Mouse (Mus musculus): ENCODE measurements around the gene Sp7. TPM values are rescaled to one million over a fixed set of nuclear protein-coding genes. Genes with fewer than 3 reads are reported as not detected.

Sp7 gene
- polyA plus RNA-seq (2012; rRNA removed), result not detected in 2 replicates

DNA sequence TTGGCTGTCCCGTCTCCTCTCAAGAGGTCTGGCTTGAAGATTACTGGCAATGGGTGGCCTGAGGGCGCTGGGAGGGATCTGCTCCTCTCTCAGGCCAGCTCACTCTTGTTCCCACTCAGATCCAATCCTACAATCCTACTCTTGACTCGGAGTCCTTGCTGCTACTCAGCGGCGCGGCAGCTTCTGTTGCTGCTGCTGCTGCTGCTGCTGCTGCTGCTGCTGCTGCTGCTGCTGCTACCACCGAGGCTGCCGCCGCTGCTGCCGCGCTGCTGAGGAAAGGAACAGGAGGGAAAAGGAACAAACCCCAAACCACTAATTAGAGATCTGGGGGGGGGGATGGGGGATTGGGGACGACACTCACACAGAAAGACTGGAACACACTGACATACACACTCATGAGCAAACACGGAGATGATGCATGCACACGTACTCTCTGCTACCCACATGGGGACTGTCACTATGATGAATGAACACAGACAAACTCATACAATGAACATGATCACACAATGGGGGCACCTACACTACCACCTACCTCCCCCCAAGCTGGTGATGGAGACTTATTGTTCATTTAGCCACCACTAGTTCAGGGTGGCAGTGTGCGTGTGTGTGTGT lies at the start of gene Sp7:
Gene Sp7, minus strand, starts transcription at position 450 of the 612 bp plus-strand sequence.
- no peak for DNase-seq (ENCODE audit: low read depth in 1 of 2, low spot score in 2 of 2)
- TF ChIP-seq CTCF (IDR thresholded peaks at IDR 0.05; ENCODE audit: extremely low read depth, insufficient read depth, insufficient read length, insufficient replicate concordance), result no peak
- Histone ChIP-seq H3K27ac (ENCODE audit: insufficient read depth, low read length) (no peak within 1 kb of the TSS), H3K36me3 (ENCODE audit: control insufficient read depth, insufficient read depth, low read length) (no peaks in the 10 kb centered on the region), H3K4me3 (ENCODE audit: extremely low read depth, insufficient read depth, insufficient read length) (no peak within 1 kb of the TSS), H3K4me1 (ENCODE audit: control insufficient read depth, insufficient read depth, insufficient read length) (no peaks in the 10 kb centered on the region), H3K27me3 (ENCODE audit: control insufficient read depth, insufficient read depth, low read length) (peaks cover 17% of the 10 kb centered on the region)
- 5% methylated on average over 15 of the region's 15 CpGs for WGBS

DNA sequence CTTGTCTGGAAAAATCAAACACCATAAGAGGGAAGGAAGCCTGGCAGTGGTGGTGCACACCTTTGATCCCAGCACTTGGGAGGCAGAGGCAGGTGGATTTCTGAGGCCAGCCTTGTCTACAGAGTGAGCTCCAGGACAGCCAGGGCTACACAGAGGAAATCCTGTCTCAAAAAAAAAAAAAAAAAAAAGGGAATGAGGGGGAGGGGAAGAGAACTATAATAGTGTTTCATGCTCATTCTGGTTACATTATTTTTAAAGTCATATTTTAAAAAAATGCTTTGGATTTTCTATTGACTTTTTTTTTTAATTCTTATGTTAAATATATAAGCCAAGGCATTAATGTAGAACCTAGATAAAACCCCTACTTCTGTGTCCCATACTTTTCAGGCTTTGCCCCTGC lies 46.7 kb upstream of the Sp7 start:
- Histone ChIP-seq H3K27me3 (ENCODE audit: control insufficient read depth, insufficient read depth, low read length) (no peaks in the 10 kb centered on the region), H3K4me3 (ENCODE audit: extremely low read depth, insufficient read depth, insufficient read length) (no peak overlapping the region), H3K4me1 (ENCODE audit: control insufficient read depth, insufficient read depth, insufficient read length) (peaks cover 5% of the 10 kb centered on the region), H3K36me3 (ENCODE audit: control insufficient read depth, insufficient read depth, low read length) (peaks cover 16% of the 10 kb centered on the region), H3K27ac (ENCODE audit: insufficient read depth, low read length) (no peak overlapping the region)
- TF ChIP-seq CTCF (IDR thresholded peaks at IDR 0.05; ENCODE audit: extremely low read depth, insufficient read depth, insufficient read length, insufficient replicate concordance), result no peak
- no peak for TF ChIP-seq POLR2A (IDR thresholded peaks at IDR 0.05; ENCODE audit: low read depth, low read length)
- DNase-seq (ENCODE audit: low read depth in 1 of 2, low spot score in 2 of 2), result no peak

DNA sequence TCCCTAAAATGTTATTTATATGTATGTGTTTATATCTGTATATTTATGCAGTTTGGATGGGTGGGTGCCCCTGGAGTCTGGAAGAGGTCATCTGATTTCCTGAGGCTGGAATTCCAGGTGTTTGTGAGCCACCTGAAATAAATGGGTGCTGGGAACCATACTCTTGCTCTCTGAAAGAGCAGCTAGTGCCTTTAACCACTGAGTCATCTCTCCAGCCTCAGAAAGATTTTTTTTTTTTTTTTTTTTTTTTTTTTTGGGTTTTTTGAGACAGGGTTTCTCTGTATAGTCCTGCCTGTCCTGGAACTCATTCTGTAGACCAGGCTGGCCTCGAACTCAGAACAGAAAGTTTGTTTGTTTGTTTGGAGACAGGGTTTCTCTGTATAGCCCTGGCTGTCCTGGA lies 44.1 kb upstream of the Sp7 start:
- Histone ChIP-seq H3K36me3 (ENCODE audit: control insufficient read depth, insufficient read depth, low read length) (peaks cover 23% of the 10 kb centered on the region), H3K4me1 (ENCODE audit: control insufficient read depth, insufficient read depth, insufficient read length) (peaks cover 10% of the 10 kb centered on the region), H3K27me3 (ENCODE audit: control insufficient read depth, insufficient read depth, low read length) (no peaks in the 10 kb centered on the region), H3K4me3 (ENCODE audit: extremely low read depth, insufficient read depth, insufficient read length) (no peak overlapping the region), H3K27ac (ENCODE audit: insufficient read depth, low read length) (no peak overlapping the region)
- no peak for DNase-seq (ENCODE audit: low read depth in 1 of 2, low spot score in 2 of 2)
- TF ChIP-seq POLR2A (IDR thresholded peaks at IDR 0.05; ENCODE audit: low read depth, low read length) (no peak), CTCF (IDR thresholded peaks at IDR 0.05; ENCODE audit: extremely low read depth, insufficient read depth, insufficient read length, insufficient replicate concordance) (no peak)
- 85% methylated on average over 1 of the region's 1 CpGs for WGBS

DNA sequence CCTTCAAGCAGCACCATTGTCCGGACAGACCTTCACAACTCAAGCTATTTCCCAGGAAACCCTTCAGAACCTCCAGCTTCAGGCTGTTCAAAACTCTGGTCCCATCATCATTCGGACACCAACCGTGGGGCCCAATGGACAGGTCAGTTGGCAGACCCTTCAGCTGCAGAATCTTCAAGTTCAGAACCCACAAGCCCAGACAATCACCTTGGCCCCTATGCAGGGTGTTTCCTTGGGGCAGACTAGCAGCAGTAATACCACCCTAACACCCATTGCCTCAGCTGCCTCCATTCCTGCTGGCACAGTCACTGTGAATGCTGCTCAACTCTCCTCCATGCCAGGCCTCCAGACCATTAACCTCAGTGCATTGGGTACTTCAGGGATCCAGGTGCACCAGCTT lies 42.3 kb upstream of the Sp7 start:
- no peak for DNase-seq (ENCODE audit: low read depth in 1 of 2, low spot score in 2 of 2)
- H3K4me1 ChIP-seq (ENCODE audit: control insufficient read depth, insufficient read depth, insufficient read length), result peaks cover 12% of the 10 kb centered on the region
- WGBS, result 91% methylated on average over 3 of the region's 3 CpGs
- no peak overlapping the region for H3K4me3 ChIP-seq (ENCODE audit: extremely low read depth, insufficient read depth, insufficient read length)
- no peaks in the 10 kb centered on the region for H3K27me3 ChIP-seq (ENCODE audit: control insufficient read depth, insufficient read depth, low read length)
- H3K27ac ChIP-seq (ENCODE audit: insufficient read depth, low read length), result no peak overlapping the region
- peaks cover 23% of the 10 kb centered on the region for H3K36me3 ChIP-seq (ENCODE audit: control insufficient read depth, insufficient read depth, low read length)
- no peak for TF ChIP-seq CTCF (IDR thresholded peaks at IDR 0.05; ENCODE audit: extremely low read depth, insufficient read depth, insufficient read length, insufficient replicate concordance)
- TF ChIP-seq POLR2A (IDR thresholded peaks at IDR 0.05; ENCODE audit: low read depth, low read length), result no peak

DNA sequence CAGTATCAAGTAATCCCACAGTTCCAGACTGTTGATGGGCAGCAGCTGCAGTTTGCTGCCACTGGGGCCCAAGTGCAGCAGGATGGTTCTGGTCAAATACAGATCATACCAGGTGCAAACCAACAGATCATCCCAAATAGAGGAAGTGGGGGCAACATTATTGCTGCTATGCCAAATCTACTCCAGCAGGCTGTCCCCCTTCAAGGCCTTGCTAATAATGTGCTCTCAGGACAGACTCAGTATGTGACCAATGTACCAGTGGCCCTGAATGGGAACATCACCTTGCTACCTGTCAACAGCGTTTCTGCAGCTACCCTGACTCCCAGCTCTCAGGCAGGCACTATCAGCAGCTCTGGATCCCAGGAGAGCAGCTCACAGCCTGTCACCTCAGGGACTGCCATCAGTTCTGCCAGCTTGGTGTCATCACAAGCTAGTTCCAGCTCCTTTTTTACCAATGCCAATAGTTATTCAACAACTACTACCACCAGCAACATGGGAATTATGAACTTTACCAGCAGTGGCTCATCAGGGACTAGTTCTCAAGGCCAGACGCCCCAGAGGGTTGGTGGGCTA lies 41.7 kb upstream of the Sp7 start:
- H3K36me3 ChIP-seq (ENCODE audit: control insufficient read depth, insufficient read depth, low read length), result peaks cover 23% of the 10 kb centered on the region
- no peak for DNase-seq (ENCODE audit: low read depth in 1 of 2, low spot score in 2 of 2)

DNA sequence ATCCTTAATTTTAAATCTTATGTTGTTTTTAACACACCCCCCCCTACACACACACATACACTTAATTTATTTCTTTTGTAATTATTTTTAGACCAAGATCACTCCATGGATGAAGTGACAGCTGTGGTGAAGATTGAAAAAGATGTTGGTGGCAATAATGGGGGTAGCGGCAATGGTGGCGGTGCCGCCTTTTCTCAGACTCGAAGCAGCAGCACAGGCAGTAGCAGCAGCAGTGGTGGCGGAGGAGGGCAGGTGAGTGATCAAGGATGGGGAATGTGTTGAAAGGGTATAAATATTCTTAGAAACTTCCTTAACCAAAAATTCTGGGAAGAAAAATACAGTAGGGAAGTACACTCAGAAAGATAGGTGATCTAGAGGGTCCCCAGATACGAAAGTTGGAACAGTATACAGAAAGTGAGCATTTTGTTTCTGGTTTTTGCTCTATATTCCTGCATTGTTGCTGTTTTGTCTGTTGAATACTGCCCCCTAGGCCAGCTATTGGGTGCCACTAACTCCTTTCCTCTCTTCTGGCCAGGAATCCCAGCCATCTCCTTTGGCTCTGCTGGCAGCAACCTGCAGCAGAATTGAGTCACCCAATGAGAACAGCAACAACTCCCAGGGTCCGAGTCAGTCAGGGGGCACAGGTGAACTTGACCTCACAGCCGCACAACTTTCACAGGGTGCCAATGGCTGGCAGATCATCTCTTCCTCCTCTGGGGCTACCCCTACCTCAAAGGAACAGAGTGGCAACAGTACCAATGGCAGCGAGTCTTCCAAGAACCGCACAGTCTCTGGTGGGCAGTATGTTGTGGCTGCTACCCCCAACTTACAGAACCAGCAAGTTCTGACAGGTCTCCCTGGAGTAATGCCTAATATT lies 40.9 kb upstream of the Sp7 start:
- no peaks in the 10 kb centered on the region for H3K27me3 ChIP-seq (ENCODE audit: control insufficient read depth, insufficient read depth, low read length)
- DNase-seq (ENCODE audit: low read depth in 1 of 2, low spot score in 2 of 2), result no peak
- peaks cover 11% of the 10 kb centered on the region for H3K4me1 ChIP-seq (ENCODE audit: control insufficient read depth, insufficient read depth, insufficient read length)
- 93% methylated on average over 10 of the region's 10 CpGs for WGBS
- TF ChIP-seq CTCF (IDR thresholded peaks at IDR 0.05; ENCODE audit: extremely low read depth, insufficient read depth, insufficient read length, insufficient replicate concordance), result no peak
- no peak overlapping the region for H3K27ac ChIP-seq (ENCODE audit: insufficient read depth, low read length)
- H3K36me3 ChIP-seq (ENCODE audit: control insufficient read depth, insufficient read depth, low read length), result peaks cover 22% of the 10 kb centered on the region
- H3K4me3 ChIP-seq (ENCODE audit: extremely low read depth, insufficient read depth, insufficient read length), result no peak overlapping the region

More for the DNA sequence above, 41.7 kb upstream of the Sp7 start:
- 75% methylated on average over 2 of the region's 2 CpGs for WGBS
- Histone ChIP-seq H3K4me1 (ENCODE audit: control insufficient read depth, insufficient read depth, insufficient read length) (peaks cover 12% of the 10 kb centered on the region), H3K27me3 (ENCODE audit: control insufficient read depth, insufficient read depth, low read length) (no peaks in the 10 kb centered on the region), H3K4me3 (ENCODE audit: extremely low read depth, insufficient read depth, insufficient read length) (no peak overlapping the region), H3K27ac (ENCODE audit: insufficient read depth, low read length) (no peak overlapping the region)
- no peak for TF ChIP-seq CTCF (IDR thresholded peaks at IDR 0.05; ENCODE audit: extremely low read depth, insufficient read depth, insufficient read length, insufficient replicate concordance)
- no peak for TF ChIP-seq POLR2A (IDR thresholded peaks at IDR 0.05; ENCODE audit: low read depth, low read length)
